Mouse (Mus musculus) heart, postnatal 36 days (tissue): ENCODE data around the gene Rpl35a. TPM values are rescaled to one million over a fixed set of nuclear protein-coding genes. Genes with fewer than 3 reads are reported as not detected.
"Not testable (repeated sequence)": the region's sequence is repeated elsewhere in the genome, so short reads cannot be mapped to it uniquely, and the experiment has no call there.

Experiments used
- DNase-seq, 2 experiments: peaks; one replicate each; pipeline ENCODE4 v3.0.0; 2021 to 2022
- intact Hi-C: fragments of 180-260 bp; cut with DNase I; formaldehyde crosslinking; loops from one replicate; pipeline ENCODE4 v1.15.1; 2025
- total RNA-seq, 2 experiments: library from RNA; stranded (reverse); gene quantifications; 2 replicates each; pipeline ENCODE4 v1.2.3; 2021

Gene Rpl35a
- total RNA-seq, 2 experiments from 2014 or later: 301 to 318 TPM

- DNase-seq, intact Hi-C loops: not testable (repeated sequence)
Measured at GRCm38 (mm10) chr16:33054927-33055326, 1.3 kb upstream of the Rpl35a start.

GRCm38 (mm10) chr16:33055655-33056054 is 598 bp upstream of the Rpl35a start:
- DNase-seq: no peak
- intact Hi-C loops: no loop called here

GRCm38 (mm10) chr16:33056786-33057185 is 533 bp downstream of the Rpl35a start:
- intact Hi-C loops: no loop called here
- DNase-seq: no peak

GRCm38 (mm10) chr16:33058033-33058432 is 1.8 kb downstream of the Rpl35a start:
- intact Hi-C loops: no loop called here
- DNase-seq: no peak

- DNase-seq, intact Hi-C loops: not testable (repeated sequence)
Measured at GRCm38 (mm10) chr16:33058656-33059055, 2.4 kb downstream of the Rpl35a start.

GRCm38 (mm10) chr16:33059471-33059870 is 3.2 kb downstream of the Rpl35a start:
- no peak for DNase-seq
- intact Hi-C loops: no loop called here

GRCm38 (mm10) chr16:33060926-33061325 is 4.7 kb downstream of the Rpl35a start:
- intact Hi-C loops: loop anchor here (5.0 kb wide), 1 partner anchor 249 kb away; the partner anchor contains the start of gene Smbd1
- DNase-seq: no peak

GRCm38 (mm10) chr16:33061400-33061799 is 5.1 kb downstream of the Rpl35a start:
- intact Hi-C loops: loop anchor here (5.0 kb wide), 1 partner anchor 249 kb away; the partner anchor contains the start of gene Smbd1

GRCm38 (mm10) chr16:33062024-33062681 is 5.9 kb downstream of the Rpl35a start, which contains the start of gene Lmln:
Lmln (plus strand) TSS chr16:33062521.
- intact Hi-C loops: loop anchor here (5.0 kb wide), 1 partner anchor 250 kb away; the partner anchor contains the start of gene Smbd1
- peak; percentile 86 to 88 for DNase-seq

More at GRCm38 (mm10) chr16:33061400-33061799, 5.1 kb downstream of the Rpl35a start:
- no peak for DNase-seq

- DNase-seq: no peak
- intact Hi-C loops: loop anchor here (5.0 kb wide), 1 partner anchor 250 kb away; the partner anchor contains the start of gene Smbd1
Measured at GRCm38 (mm10) chr16:33062682-33063131, 6.5 kb downstream of the Rpl35a start.

- intact Hi-C loops: loop anchor here (5.0 kb wide), 1 partner anchor 251 kb away; the partner anchor contains the start of gene Smbd1
- DNase-seq: no peak
Measured at GRCm38 (mm10) chr16:33063267-33063666, 7.0 kb downstream of the Rpl35a start.

- intact Hi-C loops: loop anchor here (5.0 kb wide), 1 partner anchor 252 kb away; the partner anchor contains the start of gene Smbd1
- no peak for DNase-seq
Measured at GRCm38 (mm10) chr16:33064636-33065035, 8.4 kb downstream of the Rpl35a start.

- intact Hi-C loops: no loop called here
Measured at GRCm38 (mm10) chr16:33070928-33071327, 14.7 kb downstream of the Rpl35a start.

GRCm38 (mm10) chr16:33072871-33073557 is 16.8 kb downstream of the Rpl35a start:
- DNase-seq: no peak
- intact Hi-C loops: no loop called here

More at GRCm38 (mm10) chr16:33070928-33071327, 14.7 kb downstream of the Rpl35a start:
- no peak for DNase-seq

- intact Hi-C loops: no loop called here
- no peak for DNase-seq
Measured at GRCm38 (mm10) chr16:33074967-33075366, 18.7 kb downstream of the Rpl35a start.

- no peak for DNase-seq
- intact Hi-C loops: no loop called here
Measured at GRCm38 (mm10) chr16:33076078-33076477, 19.8 kb downstream of the Rpl35a start.

- intact Hi-C loops: no loop called here
- DNase-seq: no peak
Measured at GRCm38 (mm10) chr16:33077069-33077627, 20.9 kb downstream of the Rpl35a start.

- intact Hi-C loops: no loop called here
- no peak for DNase-seq
Measured at GRCm38 (mm10) chr16:33080063-33080462, 23.8 kb downstream of the Rpl35a start.

GRCm38 (mm10) chr16:33082951-33083350 is 26.7 kb downstream of the Rpl35a start:
- intact Hi-C loops: no loop called here
- no peak for DNase-seq

GRCm38 (mm10) chr16:33083996-33084395 is 27.7 kb downstream of the Rpl35a start:
- intact Hi-C loops: no loop called here

GRCm38 (mm10) chr16:33085666-33086065 is 29.4 kb downstream of the Rpl35a start:
- intact Hi-C loops: no loop called here
- DNase-seq: no peak

More at GRCm38 (mm10) chr16:33083996-33084395, 27.7 kb downstream of the Rpl35a start:
- DNase-seq: no peak
